Mouse (Mus musculus): ENCODE measurements around the gene Trappc6a.
"Not testable (repeated sequence)": the region's sequence is repeated elsewhere in the genome, so short reads cannot be mapped to it uniquely, and the experiment has no call there.

Gene Trappc6a

GRCm38 (mm10) chr7:19489525-19489924 is 18.7 kb upstream of the Trappc6a start:
- no peak for DNase-seq (ENCODE audit: low spot score)

DNA sequence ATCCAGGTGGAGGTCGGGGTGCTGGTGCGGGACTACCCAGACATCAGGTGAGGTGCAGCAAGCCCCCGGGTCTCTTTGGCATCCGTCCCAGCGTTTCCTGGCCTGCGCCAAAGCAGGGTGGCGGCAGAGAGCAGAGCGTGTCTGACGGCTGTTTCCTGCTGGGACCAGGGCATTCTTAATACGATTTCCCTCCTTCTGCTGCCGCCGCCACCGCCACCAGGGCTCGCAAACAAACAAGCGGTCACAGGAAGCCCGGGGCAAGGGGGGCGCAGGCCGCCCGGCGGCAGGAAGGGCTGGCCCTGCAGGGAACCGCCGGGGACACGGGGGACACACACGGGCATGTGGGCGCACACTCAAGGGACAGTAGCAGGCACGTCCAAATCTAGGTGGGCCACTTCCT is 16.5 kb upstream of the Trappc6a start:
- no peak for DNase-seq (ENCODE audit: low spot score)

- DNase-seq (ENCODE audit: low spot score): no peak
Measured at GRCm38 (mm10) chr7:19494751-19495474, 13.3 kb upstream of the Trappc6a start.

- peak; percentile 90 for DNase-seq (ENCODE audit: low spot score)
Measured at GRCm38 (mm10) chr7:19495521-19496213, 12.5 kb upstream of the Trappc6a start.

- DNase-seq (ENCODE audit: low spot score): no peak
Measured at GRCm38 (mm10) chr7:19496214-19496555, 12.0 kb upstream of the Trappc6a start.

GRCm38 (mm10) chr7:19498326-19498725 is 9.9 kb upstream of the Trappc6a start:
- DNase-seq (ENCODE audit: low spot score): no peak

GRCm38 (mm10) chr7:19500420-19501363 is 7.5 kb upstream of the Trappc6a start:
- DNase-seq (ENCODE audit: low spot score): no peak

- no peak for DNase-seq (ENCODE audit: low spot score)
Measured at GRCm38 (mm10) chr7:19501658-19502057, 6.5 kb upstream of the Trappc6a start.

GRCm38 (mm10) chr7:19503481-19504068 is 4.6 kb upstream of the Trappc6a start:
- no peak for DNase-seq (ENCODE audit: low spot score)

DNA sequence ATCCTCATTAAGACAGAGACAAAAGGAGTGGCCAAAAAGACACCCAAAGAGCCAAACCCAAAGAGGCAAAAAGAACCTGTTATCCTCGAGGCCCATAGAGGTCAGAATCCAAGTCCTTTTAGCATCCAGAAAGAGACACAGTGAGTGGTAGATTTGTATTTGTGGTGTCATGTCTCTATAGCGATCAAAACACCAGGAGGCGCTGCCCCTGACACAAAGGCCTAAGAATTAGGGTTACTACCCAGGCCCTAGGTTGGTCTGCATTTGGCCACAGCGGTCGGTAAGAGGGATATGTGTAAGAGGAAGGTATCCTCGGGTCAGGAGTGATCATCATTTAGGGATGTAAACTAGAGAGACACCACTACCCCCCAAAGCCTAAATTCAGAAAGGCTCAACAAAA is 1.9 kb upstream of the Trappc6a start:
- no peak for DNase-seq (ENCODE audit: low spot score)

- peak; percentile 60 for DNase-seq (ENCODE audit: low spot score)
Measured at GRCm38 (mm10) chr7:19506969-19507611, 1.1 kb upstream of the Trappc6a start.

GRCm38 (mm10) chr7:19507612-19507981 is 598 bp upstream of the Trappc6a start:
- no peak for DNase-seq (ENCODE audit: low spot score)

GRCm38 (mm10) chr7:19508924-19509568 is 851 bp downstream of the Trappc6a start:
- DNase-seq (ENCODE audit: low spot score): no peak

- DNase-seq (ENCODE audit: low spot score): no peak
Measured at GRCm38 (mm10) chr7:19509786-19510185, 1.6 kb downstream of the Trappc6a start.

DNA sequence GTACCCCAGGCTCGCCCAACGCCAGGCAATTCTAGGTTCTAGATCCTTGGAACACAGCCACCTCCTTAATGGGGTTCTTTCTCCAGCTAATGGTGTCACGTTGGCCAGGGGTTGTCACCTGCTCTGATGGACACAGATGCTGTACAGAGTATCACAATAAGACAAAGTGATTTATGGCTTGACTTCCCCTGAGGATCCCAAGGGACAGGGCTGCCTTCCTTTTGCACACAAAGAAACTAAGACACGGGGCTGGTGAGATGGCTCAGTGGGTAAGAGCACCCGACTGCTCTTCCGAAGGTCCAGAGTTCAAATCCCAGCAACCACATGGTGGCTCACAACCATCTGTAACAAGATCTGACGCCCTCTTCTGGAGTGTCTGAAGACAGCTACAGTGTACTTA is 3.7 kb downstream of the Trappc6a start:
- not testable (repeated sequence) for DNase-seq (ENCODE audit: low spot score)

DNA sequence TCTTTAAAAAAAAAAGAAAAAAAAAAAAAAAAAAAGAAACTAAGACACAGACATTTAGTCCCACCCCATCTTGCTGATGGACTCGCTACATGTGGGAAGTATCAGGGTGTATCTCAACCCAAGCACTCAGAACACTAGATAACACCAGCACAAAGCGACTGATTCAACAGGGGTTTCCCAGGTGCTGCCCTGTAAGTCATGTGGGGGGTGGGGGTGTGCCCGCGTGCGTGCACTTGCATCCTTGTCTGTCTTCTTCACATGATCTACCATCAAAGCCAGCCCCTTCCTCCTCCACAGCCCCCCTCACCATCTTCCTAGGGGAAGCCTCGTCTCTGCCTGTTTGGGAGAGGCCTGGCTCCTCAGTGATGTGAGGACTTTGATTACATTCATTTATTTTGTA is 4.2 kb downstream of the Trappc6a start:
- DNase-seq (ENCODE audit: low spot score): no peak

DNA sequence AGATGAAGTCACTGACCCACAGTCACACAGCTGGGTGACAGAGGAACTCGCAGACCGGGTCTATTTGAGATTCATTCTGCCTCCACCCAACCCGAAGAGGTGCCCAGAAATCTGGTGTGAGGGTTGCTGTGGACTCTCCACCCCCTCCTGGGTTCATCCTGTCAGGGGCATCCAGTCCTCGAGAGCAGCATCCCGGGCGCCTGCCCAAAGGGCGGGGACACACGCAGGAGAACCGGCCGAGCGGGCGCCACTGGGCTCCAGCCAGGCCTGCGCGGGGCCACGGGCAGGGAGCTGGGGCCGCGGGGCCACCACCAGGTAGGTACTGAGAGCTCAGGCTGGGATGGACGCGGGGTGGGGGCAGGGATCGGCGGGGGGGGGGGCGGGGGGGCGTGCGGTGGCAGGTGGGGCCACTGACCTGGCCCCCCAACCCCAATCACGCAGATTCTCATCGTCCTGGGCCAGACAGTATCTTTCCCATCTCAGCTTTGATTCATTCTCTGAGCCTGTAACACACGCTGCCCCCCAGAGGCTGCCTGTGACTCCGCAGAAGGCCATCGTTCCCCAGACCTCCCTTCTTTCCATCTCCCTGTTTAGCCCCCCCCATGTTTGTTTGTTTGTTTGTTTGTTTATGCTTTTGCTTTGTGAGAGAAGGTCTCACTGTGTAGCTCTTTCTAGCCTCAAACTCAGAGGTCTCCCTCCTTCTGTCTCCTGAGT is 9.6 kb downstream of the Trappc6a start, which contains the start of gene Nkpd1:
Nkpd1 (plus strand) TSS at position 187 of the 714 bp plus-strand sequence.
- no peak for DNase-seq (ENCODE audit: low spot score)

- DNase-seq (ENCODE audit: low spot score): no peak
Measured at GRCm38 (mm10) chr7:19520032-19520431, 11.8 kb downstream of the Trappc6a start.

GRCm38 (mm10) chr7:19523017-19523756 is 15.0 kb downstream of the Trappc6a start:
- DNase-seq (ENCODE audit: low spot score): no peak
